Mouse (Mus musculus) cerebellum, adult 2 months (tissue): Measurements from ENCODE around the gene Arntl2.

Experiments
- CTCF ChIP-seq: fragments of 200-500 bp; IDR thresholded peaks from 2 replicates; pipeline ENCODE4 v1.5.1; 2011; ENCODE audit warnings: low read depth, mild to moderate bottlenecking, control low read depth, low read length, moderate library complexity, borderline replicate concordance; ENCODE audit not compliant: insufficient read depth
- POLR2A ChIP-seq: fragments of 200-500 bp; IDR thresholded peaks from 2 replicates; pipeline ENCODE4 v1.6.1; 2011; ENCODE audit warnings: low read length, control low read depth, borderline replicate concordance; ENCODE audit not compliant: insufficient read depth

GRCm38 (mm10) chr6:146768813-146769404, 26.9 kb upstream of the Arntl2 start:
- TF ChIP-seq POLR2A (no peak), CTCF (no peak)
